Mouse (Mus musculus): ENCODE data around the gene Nkx2-9.

Nkx2-9 gene

GRCm38 (mm10) chr12:56612761-56613437, at the start of gene Nkx2-9:
TSS of gene Nkx2-9 (minus strand) at chr12:56613284.
- in situ Hi-C loops (cut with MseI, MboI) = no loop called here

GRCm38 (mm10) chr12:56637181-56637566, 24.1 kb upstream of the Nkx2-9 start:
- in situ Hi-C loops (cut with MseI, MboI) = loop anchor here in 1 of 2 experiments (5.0 kb wide), 1 partner anchor 50 kb away; no protein-coding TSS in a partner anchor

GRCm38 (mm10) chr12:56636534-56637180, 23.6 kb upstream of the Nkx2-9 start:
- in situ Hi-C loops (cut with MseI, MboI) = loop anchor here in 1 of 2 experiments (5.0 kb wide), 1 partner anchor 49 kb away; no protein-coding TSS in a partner anchor

- in situ Hi-C loops (cut with MseI, MboI) = no loop called here
Observed at GRCm38 (mm10) chr12:56616088-56616487, 3.0 kb upstream of the Nkx2-9 start.

GRCm38 (mm10) chr12:56615391-56615790, 2.3 kb upstream of the Nkx2-9 start:
- in situ Hi-C loops (cut with MseI, MboI) = no loop called here

GRCm38 (mm10) chr12:56614513-56614912, 1.4 kb upstream of the Nkx2-9 start:
- in situ Hi-C loops (cut with MseI, MboI) = no loop called here

GRCm38 (mm10) chr12:56613916-56614510, 929 bp upstream of the Nkx2-9 start:
- in situ Hi-C loops (cut with MseI, MboI) = no loop called here

GRCm38 (mm10) chr12:56613438-56613830, 350 bp upstream of the Nkx2-9 start:
- in situ Hi-C loops (cut with MseI, MboI) = no loop called here

- in situ Hi-C loops (cut with MseI, MboI) = no loop called here
Observed at GRCm38 (mm10) chr12:56612349-56612735, 742 bp downstream of the Nkx2-9 start.

GRCm38 (mm10) chr12:56611504-56612348, 1.4 kb downstream of the Nkx2-9 start:
- in situ Hi-C loops (cut with MseI, MboI) = no loop called here

- in situ Hi-C loops (cut with MseI, MboI) = no loop called here
Observed at GRCm38 (mm10) chr12:56610851-56611250, 2.2 kb downstream of the Nkx2-9 start.

GRCm38 (mm10) chr12:56591722-56592121, 21.4 kb downstream of the Nkx2-9 start:
- in situ Hi-C loops (cut with MseI, MboI) = no loop called here

- in situ Hi-C loops (cut with MseI, MboI) = loop anchor here in 1 of 2 experiments (5.0 kb wide), 1 partner anchor 49 kb away; no protein-coding TSS in a partner anchor
Observed at GRCm38 (mm10) chr12:56587830-56588229, 25.3 kb downstream of the Nkx2-9 start.

Data from mouse trophoblast stem cell (cell line).